Mouse (Mus musculus) kidney, adult 9 months (tissue): Measurements from ENCODE around the gene Jtb.

Experiments
- DNase-seq: peaks from one replicate; pipeline ENCODE4 v3.0.0; 2022

The Jtb gene

GRCm38 (mm10) chr3:90264687-90265033 lies 33.3 kb downstream of the Jtb start:
- DNase-seq: no peak

- peak; percentile 91 for DNase-seq
Observed at GRCm38 (mm10) chr3:90265034-90265931, 33.9 kb downstream of the Jtb start, which contains the start of gene Dennd4b. Dennd4b (plus strand) TSS chr3:90265185.

GRCm38 (mm10) chr3:90265932-90266741 lies 34.7 kb downstream of the Jtb start:
- DNase-seq: no peak

GRCm38 (mm10) chr3:90266901-90267775 lies 35.7 kb downstream of the Jtb start:
- no peak for DNase-seq

- DNase-seq: no peak
Observed at GRCm38 (mm10) chr3:90268190-90268589, 36.8 kb downstream of the Jtb start.

- DNase-seq: no peak
Observed at GRCm38 (mm10) chr3:90268971-90269370, 37.6 kb downstream of the Jtb start.

- no peak for DNase-seq
Observed at GRCm38 (mm10) chr3:90270784-90271183, 39.4 kb downstream of the Jtb start.

- no peak for DNase-seq
Observed at GRCm38 (mm10) chr3:90272170-90272569, 40.8 kb downstream of the Jtb start.

- no peak for DNase-seq
Observed at GRCm38 (mm10) chr3:90273855-90274254, 42.5 kb downstream of the Jtb start.

- no peak for DNase-seq
Observed at GRCm38 (mm10) chr3:90275286-90275685, 43.9 kb downstream of the Jtb start.

GRCm38 (mm10) chr3:90276858-90277257 lies 45.5 kb downstream of the Jtb start:
- no peak for DNase-seq

- no peak for DNase-seq
Observed at GRCm38 (mm10) chr3:90277793-90278192, 46.4 kb downstream of the Jtb start.

- DNase-seq: no peak
Observed at GRCm38 (mm10) chr3:90278211-90278610, 46.8 kb downstream of the Jtb start.

- no peak for DNase-seq
Observed at GRCm38 (mm10) chr3:90279216-90279615, 47.8 kb downstream of the Jtb start.

GRCm38 (mm10) chr3:90279743-90280142 lies 48.3 kb downstream of the Jtb start:
- DNase-seq: no peak

GRCm38 (mm10) chr3:90280708-90281107 lies 49.3 kb downstream of the Jtb start:
- DNase-seq: no peak

- no peak for DNase-seq
Observed at GRCm38 (mm10) chr3:90284150-90284549, 52.8 kb downstream of the Jtb start.
